Mouse (Mus musculus) olfactory bulb, adult 2 months (tissue): ENCODE data around the gene Nectin4.
A peak's percentile ranks its signal among the peaks of the same experiment; 100 is the strongest.

Source experiments
- CTCF ChIP-seq: fragments of 200-500 bp; IDR thresholded peaks from 2 replicates; pipeline ENCODE4 v1.5.1; 2012; ENCODE audit warnings: low read depth, mild to moderate bottlenecking, low read length, moderate library complexity; ENCODE audit not compliant: insufficient read depth
- POLR2A ChIP-seq: fragments of 200-500 bp; IDR thresholded peaks from 2 replicates; pipeline ENCODE4 v1.6.1; 2012; ENCODE audit warnings: mild to moderate bottlenecking, low read depth, low read length, moderate library complexity; ENCODE audit not compliant: insufficient read depth

- no peak for TF ChIP-seq POLR2A
- peak; percentile 55 for TF ChIP-seq CTCF
Observed at GRCm38 (mm10) chr1:171379935-171380599, 10.2 kb downstream of the Nectin4 start.
